Mouse (Mus musculus) thymus, adult 2 months (tissue): Measurements from ENCODE around the gene Traf1. TPM values are rescaled to one million over a fixed set of nuclear protein-coding genes. Genes with fewer than 3 reads are reported as not detected.

ENCODE experiments used
- DNase-seq: peaks from one replicate; pipeline ENCODE4 v3.0.0; 2021
- H3K27ac ChIP-seq: fragments of 200-500 bp; 2 replicates; pipeline ENCODE4 v1.5.1; 2012; ENCODE audit warnings: low read length, control low read depth; ENCODE audit not compliant: control insufficient read depth, insufficient read depth
- H3K27me3 ChIP-seq: fragments of 200-500 bp; 2 replicates; pipeline ENCODE4 v1.6.1; 2012; ENCODE audit warnings: mild to moderate bottlenecking, low read length, moderate library complexity, mixed read lengths; ENCODE audit not compliant: control insufficient read depth, insufficient read depth
- H3K36me3 ChIP-seq: fragments of 200-500 bp; 2 replicates; pipeline ENCODE4 v1.6.1; 2012; ENCODE audit warnings: mild to moderate bottlenecking, low read length, moderate library complexity; ENCODE audit not compliant: control insufficient read depth, insufficient read depth
- H3K4me1 ChIP-seq: fragments of 200-500 bp; replicated peaks from 2 replicates; pipeline ENCODE4 v1.6.1; 2012; ENCODE audit warnings: low read length; ENCODE audit not compliant: control insufficient read depth, insufficient read depth
- H3K4me3 ChIP-seq: fragments of 200-500 bp; 2 replicates; pipeline ENCODE4 v1.5.1; 2012; ENCODE audit warnings: mild to moderate bottlenecking, low read length, control low read depth, moderate library complexity; ENCODE audit not compliant: control insufficient read depth, insufficient read depth
- CTCF ChIP-seq: fragments of 200-500 bp; IDR thresholded peaks from 2 replicates; pipeline ENCODE4 v1.5.1; 2012; ENCODE audit warnings: mild to moderate bottlenecking, control low read depth, low read length, moderate library complexity, borderline replicate concordance; ENCODE audit not compliant: control insufficient read depth, poor library complexity, insufficient read depth; ENCODE audit errors: extremely low read depth
- POLR2A ChIP-seq: fragments of 200-500 bp; IDR thresholded peaks from 2 replicates; pipeline ENCODE4 v1.6.1; 2012; ENCODE audit warnings: mild to moderate bottlenecking, low read length, control low read depth, moderate library complexity; ENCODE audit not compliant: control insufficient read depth, poor library complexity, insufficient read depth; ENCODE audit errors: extremely low read depth
- WGBS: fragments of 180-500 bp; shearing (Covaris S2); methylation state at CpG from one replicate; pipeline ENCODE4 v1.1.7; 2018; 5-methylcytosine and 5-hydroxymethylcytosine counted together
- polyA plus RNA-seq: library from polyadenylated mRNA; depleted of rRNA; stranded (reverse); fragments of >200 nt; gene quantifications from 2 replicates; pipeline ENCODE4 v1.2.3, GENCODE M21; 2012

Gene Traf1
- polyA plus RNA-seq, 1 experiment, result 80.4 TPM

DNA sequence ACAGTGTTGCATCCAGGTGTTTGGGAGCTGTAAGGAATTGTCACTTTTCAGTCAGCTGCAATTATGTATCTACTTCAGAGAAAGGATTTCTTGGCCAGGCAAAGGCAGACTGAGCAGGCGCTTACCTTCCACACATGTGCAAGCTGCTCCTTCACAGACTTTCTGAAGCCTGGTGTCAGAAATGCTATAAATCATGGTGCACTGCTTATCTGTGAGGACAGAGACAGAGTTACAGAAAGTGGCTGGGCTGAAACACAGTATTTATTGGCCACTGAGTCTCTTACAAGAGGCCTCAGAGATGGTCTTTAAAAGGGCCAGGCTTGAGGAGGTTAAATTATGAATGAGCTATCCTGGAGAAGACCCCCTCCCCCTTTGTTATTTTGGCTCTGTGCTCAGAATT, 28.2 kb upstream of the Traf1 start:
- Histone ChIP-seq H3K4me3 (no peak overlapping the region), H3K27me3 (no peaks in the 10 kb centered on the region), H3K4me1 (no peaks in the 10 kb centered on the region), H3K36me3 (no peaks in the 10 kb centered on the region), H3K27ac (no peak overlapping the region)
- TF ChIP-seq POLR2A (no peak), CTCF (no peak)
- DNase-seq, result no peak
- 91% methylated on average over 1 of the region's 1 CpGs for WGBS

DNA sequence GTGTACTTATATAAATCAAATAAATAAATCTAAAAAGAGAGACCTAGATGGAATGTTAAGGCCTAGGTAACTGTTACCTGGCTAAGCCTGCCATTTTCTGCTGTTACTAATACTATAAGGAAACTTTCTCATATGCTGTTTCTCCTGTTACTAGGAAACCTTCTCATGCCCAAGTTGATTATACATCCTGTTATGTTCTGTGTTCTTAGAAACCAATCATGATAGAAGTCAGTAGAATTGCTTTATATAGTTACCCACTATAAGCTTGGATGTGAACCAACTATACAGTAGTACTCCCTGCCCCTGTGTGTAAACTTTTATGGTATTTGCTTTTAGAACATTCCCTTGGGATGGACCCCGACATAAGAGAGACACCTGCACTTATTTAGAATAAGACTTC, 26.0 kb upstream of the Traf1 start:
- Histone ChIP-seq H3K36me3 (no peaks in the 10 kb centered on the region), H3K27ac (no peak overlapping the region), H3K4me1 (peaks cover 2% of the 10 kb centered on the region; the same call in 1 of the 2 replicates), H3K27me3 (no peaks in the 10 kb centered on the region), H3K4me3 (no peak overlapping the region)
- TF ChIP-seq POLR2A (no peak), CTCF (no peak)
- DNase-seq, result no peak
- WGBS, result 92% methylated on average over 1 of the region's 1 CpGs

DNA sequence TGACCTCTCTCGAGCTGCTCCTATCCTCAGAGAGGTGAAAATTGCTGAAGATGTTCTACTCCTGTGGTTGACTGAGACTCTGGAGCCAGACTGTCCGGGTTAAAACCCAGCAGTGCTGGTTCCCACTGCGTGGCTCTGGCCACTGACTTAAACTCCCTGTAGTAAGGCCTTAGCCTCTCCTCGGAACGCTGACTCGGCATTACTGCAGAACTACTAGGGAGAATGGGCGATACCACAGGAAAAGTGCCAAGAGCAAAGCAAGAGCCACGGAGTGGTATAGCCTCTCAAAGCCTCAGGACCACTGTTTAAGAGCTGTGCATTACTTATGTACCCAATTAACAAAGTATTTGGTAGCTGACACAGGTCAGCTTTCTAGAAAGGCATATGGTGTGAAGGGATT, 23.3 kb upstream of the Traf1 start:
- H3K27ac ChIP-seq, result no peak overlapping the region
- TF ChIP-seq POLR2A (no peak), CTCF (no peak)
- H3K4me3 ChIP-seq, result no peak overlapping the region
- H3K36me3 ChIP-seq, result no peaks in the 10 kb centered on the region
- H3K4me1 ChIP-seq, result peaks cover 14% of the 10 kb centered on the region
- no peak for DNase-seq
- H3K27me3 ChIP-seq, result no peaks in the 10 kb centered on the region
- 93% methylated on average over 8 of the region's 8 CpGs for WGBS

DNA sequence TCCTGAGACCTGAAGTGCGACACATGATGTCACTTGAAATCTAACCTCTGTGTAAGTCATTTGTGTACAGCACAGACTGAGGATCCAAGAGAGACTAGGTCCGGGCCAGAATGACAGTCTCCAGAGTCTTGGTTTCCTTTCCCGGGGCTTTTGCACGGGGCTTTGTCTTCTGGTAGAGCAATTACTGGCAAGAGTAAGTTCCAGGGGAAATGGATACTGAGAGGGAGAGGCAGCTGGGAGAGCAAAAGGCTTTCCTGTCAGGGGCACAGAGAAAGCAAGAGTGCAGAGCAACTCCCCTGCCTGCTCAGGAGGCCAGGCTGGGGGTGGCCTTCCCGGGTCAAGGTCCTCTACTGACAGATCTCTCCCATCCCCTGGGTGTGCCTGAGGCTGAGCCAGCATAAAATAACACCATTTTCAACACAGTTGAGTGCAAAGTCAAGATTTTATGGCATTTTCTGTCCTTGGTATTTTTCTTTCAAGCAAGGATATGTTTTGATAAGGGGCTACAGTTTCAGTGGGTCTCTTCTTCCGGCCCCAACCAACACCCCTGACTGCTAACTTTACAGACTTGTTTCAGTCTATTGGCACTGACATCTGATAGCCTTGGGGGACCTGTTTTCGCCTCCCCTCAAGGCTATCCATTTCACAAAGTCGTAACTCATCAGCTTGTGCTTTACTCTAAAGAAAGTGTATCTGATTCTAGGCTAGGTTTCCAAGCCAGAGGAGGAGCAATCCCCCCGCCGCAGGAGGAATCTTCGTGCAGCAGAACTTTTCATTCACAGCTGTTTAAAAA, 21.5 kb upstream of the Traf1 start:
- Histone ChIP-seq H3K27me3 (no peaks in the 10 kb centered on the region), H3K36me3 (no peaks in the 10 kb centered on the region), H3K4me1 (peaks cover 26% of the 10 kb centered on the region), H3K4me3 (no peak overlapping the region), H3K27ac (no peak overlapping the region)
- no peak for DNase-seq
- whole genome bisulfite sequencing, result 85% methylated on average over 11 of the region's 11 CpGs
- TF ChIP-seq POLR2A, result no peak
- no peak for TF ChIP-seq CTCF

- DNase-seq, result no peak
- H3K27ac ChIP-seq, result no peak overlapping the region
- H3K36me3 ChIP-seq, result no peaks in the 10 kb centered on the region
- no peak overlapping the region for H3K4me3 ChIP-seq
- WGBS, result 56% methylated on average over 14 of the region's 14 CpGs
- H3K27me3 ChIP-seq, result no peaks in the 10 kb centered on the region
- no peak for TF ChIP-seq POLR2A
- no peak for TF ChIP-seq CTCF
- H3K4me1 ChIP-seq, result peaks cover 29% of the 10 kb centered on the region
These were observed 20.6 kb upstream of the Traf1 start for GRCm38 (mm10) chr2:34982096-34982724.

DNA sequence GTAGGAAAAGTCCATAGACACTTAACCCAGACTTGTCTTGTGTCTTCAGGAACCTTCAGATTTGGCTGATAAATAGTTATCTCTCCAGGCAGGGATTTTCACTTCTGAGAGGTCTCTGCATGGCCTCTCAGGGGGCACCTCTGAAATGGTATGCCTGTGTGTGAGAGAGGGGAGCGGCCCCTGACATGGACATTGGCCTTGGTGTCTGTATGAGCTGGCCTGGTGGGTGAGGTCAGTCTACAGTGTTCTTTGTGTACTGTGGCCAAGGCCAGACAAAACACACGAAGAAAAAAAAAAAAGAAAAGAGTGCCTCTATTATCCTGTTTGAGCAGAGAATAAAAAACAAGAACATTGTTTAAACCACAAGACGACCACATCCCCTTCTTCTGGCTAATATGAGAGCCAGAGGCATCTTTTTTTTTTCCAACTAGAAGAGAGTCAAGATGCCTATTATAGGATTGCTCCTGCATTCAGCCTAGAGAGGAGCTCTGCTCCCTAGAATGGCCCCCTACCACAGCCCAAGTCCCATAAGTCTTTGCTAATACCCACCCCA, 18.0 kb upstream of the Traf1 start:
- no peak overlapping the region for H3K27ac ChIP-seq
- DNase-seq, result no peak
- TF ChIP-seq POLR2A, result no peak
- no peak for TF ChIP-seq CTCF
- H3K4me1 ChIP-seq, result peaks cover 36% of the 10 kb centered on the region
- H3K27me3 ChIP-seq, result no peaks in the 10 kb centered on the region
- H3K4me3 ChIP-seq, result no peak overlapping the region
- H3K36me3 ChIP-seq, result no peaks in the 10 kb centered on the region
- WGBS, result 25% methylated on average over 3 of the region's 3 CpGs
